Mouse (Mus musculus) megakaryocyte, embryonic 14.5 days (primary cell): Measurements from ENCODE around the gene E330014E10Rik.
"Not testable (repeated sequence)": the region's sequence is repeated elsewhere in the genome, so short reads cannot be mapped to it uniquely, and the experiment has no call there.

ENCODE experiments used
- FLI1 ChIP-seq: IDR thresholded peaks from 2 replicates; pipeline ENCODE4 v1.6.1; 2012; ENCODE audit warnings: low read length, inconsistent platforms, mixed read lengths
- GATA1 ChIP-seq: IDR thresholded peaks from 3 replicates; pipeline ENCODE4 v1.6.1; 2012; ENCODE audit warnings: mixed read lengths, low read length, inconsistent platforms, borderline replicate concordance

GRCm38 (mm10) chr5:95741714-95742113 lies 34.1 kb upstream of the E330014E10Rik start, which contains the start of gene Gm7982:
- not testable (repeated sequence) for TF ChIP-seq GATA1, FLI1
